Mouse (Mus musculus): Measurements from ENCODE around the gene Shisa8.

Gene Shisa8

GRCm38 (mm10) chr15:82223251-82223650 is 10.6 kb upstream of the Shisa8 start:
- DNase-seq (ENCODE audit: low spot score): no peak

DNA sequence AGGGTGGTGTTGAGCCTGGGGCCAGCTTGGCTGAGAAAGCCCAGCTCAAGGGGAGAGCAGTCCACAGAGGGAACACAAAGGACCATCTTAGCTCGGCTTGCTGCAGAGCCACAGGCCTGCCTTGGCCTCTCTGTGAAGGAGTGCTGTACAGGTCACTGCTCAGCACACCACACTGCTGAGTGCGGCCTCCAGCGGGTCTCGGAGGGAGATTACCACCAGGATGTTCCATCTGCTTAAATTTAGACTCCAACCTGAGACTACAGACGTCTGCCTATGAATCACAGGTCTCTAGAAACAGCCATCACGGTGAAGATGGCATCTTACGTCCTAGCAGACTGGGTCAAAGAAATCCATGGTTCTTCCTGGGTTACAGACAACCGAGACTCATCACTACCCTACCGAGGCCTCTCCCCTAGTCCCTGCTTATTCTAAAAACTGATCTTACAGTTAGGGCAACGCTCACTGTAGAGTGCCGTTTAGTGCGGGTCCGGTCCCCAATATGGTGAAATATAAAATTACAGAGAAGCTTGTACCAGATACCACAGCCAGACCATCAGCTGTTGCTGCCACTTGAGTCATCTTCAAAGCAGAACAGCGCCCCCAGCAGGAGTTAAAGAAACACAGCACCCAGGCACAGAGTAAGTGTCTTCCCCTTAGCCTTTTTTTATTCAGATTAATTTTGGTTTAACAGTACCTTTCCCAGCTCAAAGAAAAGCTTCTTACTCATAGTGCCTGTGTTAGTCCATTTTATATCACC is 8.7 kb upstream of the Shisa8 start:
- no peak for DNase-seq (ENCODE audit: low spot score)

GRCm38 (mm10) chr15:82220003-82220675 is 7.5 kb upstream of the Shisa8 start:
- DNase-seq (ENCODE audit: low spot score): no peak

GRCm38 (mm10) chr15:82218778-82219666 is 6.4 kb upstream of the Shisa8 start:
- DNase-seq (ENCODE audit: low spot score): no peak

DNA sequence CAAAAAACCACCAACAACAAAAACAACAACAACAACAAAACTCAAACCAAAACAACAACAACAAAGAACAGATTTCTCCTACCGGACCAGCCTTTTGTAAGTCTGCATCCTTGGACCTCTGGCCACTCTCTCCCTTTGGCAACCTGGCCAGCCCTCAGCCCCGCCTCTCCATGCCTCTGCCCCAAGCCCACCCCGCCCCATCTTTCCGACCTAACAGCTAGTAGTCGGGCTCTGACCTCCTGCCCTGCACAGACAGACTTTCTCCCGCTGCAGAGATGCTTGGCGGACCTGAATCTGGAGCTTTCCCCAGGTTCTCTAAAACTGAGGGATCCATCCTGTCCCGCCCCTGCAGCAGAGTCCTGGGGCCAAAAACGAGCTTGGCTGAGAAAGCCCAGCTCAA is 5.4 kb upstream of the Shisa8 start:
- DNase-seq (ENCODE audit: low spot score): no peak

DNA sequence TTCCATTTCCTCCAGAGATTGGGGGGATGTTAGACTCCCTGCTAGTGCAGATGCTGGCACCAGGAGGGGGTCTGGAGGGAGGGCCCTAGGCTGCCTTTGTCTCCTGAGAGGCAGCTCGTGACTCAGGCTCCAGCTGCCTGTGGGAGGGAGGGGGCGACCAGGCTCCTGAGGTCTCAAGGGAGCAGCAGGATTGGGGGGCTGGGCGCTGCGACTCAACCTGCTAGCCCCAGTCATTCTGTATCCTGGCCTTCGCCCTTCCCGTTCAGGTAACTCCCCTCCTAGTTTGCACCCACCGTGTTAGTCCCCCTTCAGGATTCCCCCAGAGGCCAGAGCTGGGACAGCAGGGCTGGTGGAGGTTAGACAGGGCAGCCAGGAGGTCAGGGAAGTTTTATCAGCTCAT is 4.4 kb upstream of the Shisa8 start:
- no peak for DNase-seq (ENCODE audit: low spot score)

DNA sequence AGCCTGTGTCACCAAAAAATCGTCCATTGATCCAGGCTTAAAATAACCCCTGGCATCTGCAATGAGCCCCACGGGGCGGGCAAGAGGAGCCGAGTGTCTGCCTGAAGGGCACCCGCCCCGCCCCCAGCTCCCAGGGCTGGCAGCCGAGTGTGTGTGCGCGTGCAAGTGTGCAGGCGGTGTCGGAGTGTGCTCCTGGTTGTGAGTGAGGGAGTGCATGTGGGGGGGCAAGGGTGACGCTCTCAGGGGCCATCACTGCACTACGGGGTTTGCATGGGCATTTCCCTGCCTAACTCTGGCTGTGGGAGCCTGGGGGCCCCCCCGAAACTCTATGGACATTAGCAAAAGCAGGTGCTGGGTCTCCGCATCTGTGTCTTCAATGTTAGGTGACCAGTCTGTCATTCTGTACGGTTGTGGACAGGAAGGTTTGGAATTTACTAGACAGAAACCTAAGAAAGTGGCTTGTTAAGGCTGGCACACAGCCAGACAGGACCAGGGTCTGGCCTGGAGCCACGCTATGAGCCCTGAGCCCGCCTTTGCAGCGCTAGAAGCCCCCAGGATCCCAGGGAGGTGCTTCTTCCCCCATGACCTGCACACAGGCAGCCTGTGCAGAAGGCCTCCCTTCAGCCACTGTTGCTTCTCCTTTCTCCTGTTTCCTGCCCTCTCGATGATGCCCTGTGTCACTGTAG is 3.7 kb upstream of the Shisa8 start:
- DNase-seq (ENCODE audit: low spot score): no peak

DNA sequence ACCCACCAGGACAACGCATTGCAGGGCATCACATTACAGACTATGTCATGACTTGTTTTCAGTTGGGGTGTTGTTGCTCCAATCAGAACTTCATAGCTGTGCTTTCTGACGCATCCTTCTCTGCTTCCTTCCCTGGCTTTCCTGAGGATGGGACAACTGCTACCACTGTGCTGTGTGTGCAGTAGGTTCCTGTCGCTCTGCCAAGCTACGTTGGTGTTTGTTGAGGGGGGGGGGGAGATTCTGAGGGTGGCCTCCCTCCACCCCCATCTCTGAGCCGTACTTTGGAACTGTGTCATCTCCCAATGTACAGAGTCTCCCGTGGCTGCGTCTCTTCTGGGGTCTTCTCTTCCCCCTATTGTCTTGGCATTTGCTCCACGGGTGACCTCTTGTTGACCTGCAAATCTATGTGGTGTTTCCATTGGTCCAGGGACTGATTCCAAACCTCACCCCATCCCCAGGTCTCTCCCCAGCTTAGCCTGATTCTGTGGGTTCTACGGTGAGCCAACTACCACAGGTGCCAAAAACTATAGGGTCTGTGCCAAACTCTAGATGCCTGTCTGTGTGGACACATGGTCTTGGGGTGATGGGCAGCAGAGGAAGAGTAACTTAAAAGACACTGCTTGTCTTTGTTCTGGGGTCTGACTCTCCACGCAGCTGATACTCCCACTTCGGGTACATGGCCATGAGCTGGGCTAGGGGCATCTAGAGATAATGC is 2.9 kb upstream of the Shisa8 start:
- DNase-seq (ENCODE audit: low spot score): no peak

GRCm38 (mm10) chr15:82213222-82213621 is 607 bp upstream of the Shisa8 start:
- no peak for DNase-seq (ENCODE audit: low spot score)

DNA sequence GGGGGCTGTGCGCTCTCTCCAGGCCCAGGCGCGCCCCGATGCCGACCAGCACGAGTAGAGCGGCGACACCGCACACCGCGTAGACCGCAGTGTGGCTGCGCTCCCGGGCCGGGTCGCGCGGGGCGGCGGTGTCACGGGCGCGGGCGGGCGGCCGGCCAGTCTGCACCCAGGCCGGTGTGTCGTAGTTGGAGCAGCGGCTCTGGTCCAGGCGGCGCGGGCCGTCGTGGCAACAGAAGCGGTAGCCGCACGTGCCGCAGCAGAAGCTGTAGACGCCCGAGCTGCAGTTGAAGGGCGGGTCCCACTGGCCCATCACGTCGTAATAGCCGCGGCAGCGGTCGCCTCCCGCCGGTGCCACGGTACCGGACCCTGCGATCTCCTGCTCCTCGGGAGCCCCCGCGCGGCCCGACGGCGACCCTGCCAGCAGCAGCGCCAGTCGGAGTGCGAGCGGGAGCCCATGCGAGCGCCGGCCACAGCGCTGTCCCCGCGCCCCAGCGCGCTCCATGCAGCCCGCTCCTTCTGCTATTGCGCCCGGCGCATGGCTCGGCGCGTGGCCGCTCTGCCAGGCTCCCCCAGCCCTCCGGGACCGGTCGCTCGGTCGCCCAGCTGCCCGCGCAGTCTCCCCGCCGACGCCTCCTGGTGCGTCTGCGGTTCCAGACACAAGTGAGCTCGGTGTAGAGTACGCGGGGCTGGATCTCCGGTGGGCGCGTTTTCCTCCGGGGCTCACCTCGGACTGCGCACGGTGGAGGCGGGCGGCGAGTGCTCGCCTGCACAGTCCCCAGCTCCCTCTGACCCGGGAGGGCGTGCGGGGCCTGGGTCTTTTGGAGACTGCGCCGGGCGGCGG is 484 bp downstream of the Shisa8 start:
- no peak for DNase-seq (ENCODE audit: low spot score)

DNA sequence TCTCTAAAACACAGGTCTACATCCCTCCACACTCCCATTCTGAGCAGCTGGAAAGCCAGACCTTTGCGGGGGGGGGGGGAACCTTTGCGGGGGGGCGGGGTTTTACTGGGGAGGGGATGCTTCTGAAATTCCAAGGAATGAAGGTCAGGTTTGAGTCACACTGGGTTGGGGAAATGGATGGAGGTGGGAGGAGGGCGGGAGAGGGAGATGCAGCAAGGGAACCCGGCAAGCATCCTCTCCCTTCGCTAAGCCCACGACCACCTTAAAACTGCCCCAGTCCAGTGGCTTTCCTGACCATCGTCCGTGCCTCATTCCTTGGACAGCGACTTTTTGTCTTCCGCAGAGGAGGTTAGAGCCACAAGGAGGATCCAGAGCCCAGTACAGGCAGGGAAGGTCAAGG is 1.3 kb downstream of the Shisa8 start:
- no peak for DNase-seq (ENCODE audit: low spot score)

DNA sequence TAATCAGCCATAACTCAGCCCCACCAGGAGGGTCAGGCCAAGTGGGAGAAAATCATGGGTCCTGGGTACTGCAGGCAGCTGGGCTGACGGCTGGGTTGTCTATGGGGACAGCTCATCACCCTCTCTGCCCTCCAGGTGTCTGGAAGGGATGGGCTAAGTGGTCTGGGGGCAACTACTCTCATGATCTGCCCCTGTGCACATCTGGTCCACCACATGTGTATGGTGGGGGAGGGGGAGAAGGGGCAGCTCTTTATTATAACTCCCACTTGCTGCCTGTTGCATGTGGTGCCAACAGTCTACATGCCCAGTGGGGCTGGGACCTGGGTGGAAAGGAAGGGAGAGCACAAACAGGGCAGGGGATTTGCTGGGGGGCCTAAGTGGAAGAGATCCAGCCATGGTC is 1.8 kb downstream of the Shisa8 start:
- DNase-seq (ENCODE audit: low spot score): no peak

GRCm38 (mm10) chr15:82209295-82210050 is 3.1 kb downstream of the Shisa8 start:
- DNase-seq (ENCODE audit: low spot score): no peak

DNA sequence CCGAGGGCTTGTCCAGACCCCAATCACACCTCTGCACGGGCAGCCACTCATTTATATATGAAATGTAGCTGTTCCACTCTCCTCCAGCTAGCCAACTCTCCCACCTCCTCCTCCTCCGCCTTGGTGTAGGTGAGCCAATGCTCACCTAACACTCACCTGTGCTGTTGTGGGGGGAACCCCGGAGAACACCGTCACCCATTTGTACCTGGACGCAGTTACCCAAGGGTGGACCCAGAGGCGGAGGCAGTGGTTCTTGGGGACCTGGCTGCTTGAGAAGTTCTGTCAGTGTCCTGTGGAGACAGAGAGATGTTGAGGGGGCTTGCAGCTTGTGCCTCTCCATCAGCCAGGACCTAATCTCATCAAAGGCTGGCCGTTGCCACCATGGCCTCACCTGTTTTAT is 4.3 kb downstream of the Shisa8 start:
- no peak for DNase-seq (ENCODE audit: low spot score)

- no peak for DNase-seq (ENCODE audit: low spot score)
Measured at GRCm38 (mm10) chr15:82207504-82208219, 5.0 kb downstream of the Shisa8 start.

GRCm38 (mm10) chr15:82207105-82207459 is 5.5 kb downstream of the Shisa8 start:
- no peak for DNase-seq (ENCODE audit: low spot score)

GRCm38 (mm10) chr15:82206365-82207104 is 6.1 kb downstream of the Shisa8 start:
- DNase-seq (ENCODE audit: low spot score): peak; percentile 30

DNA sequence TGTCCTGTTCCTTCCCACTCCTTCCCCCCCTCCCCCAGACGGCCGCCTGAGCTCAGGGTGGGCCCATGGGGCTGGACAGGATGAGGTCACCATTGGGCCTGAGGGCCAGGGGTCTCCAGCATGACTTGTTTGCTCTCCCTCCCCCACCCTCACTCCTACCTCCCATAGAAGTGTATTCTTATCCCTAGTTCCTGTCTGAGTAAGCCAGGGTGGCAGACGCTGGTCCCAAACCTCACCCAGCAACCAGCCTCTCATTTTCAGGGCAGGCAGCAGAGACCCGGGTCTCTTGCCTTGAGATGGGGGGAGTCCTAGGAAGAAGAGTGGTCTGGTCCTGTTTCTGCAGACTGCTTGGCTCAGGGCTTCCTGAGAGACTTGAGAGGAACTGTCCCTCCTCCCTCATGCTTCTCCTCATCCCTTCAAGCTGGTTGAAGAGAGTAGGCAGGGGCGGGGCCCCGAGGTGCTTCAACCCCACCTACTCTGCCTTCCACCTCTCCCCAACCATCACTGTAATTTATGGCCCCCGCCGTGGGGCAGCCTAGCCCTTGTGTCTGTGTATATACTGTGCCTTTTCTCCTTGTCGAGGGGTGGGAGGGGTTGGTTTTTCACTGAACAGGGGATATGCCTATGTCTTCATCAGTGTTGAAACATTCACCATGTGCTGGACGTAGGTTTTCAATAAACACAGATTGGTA is 7.8 kb downstream of the Shisa8 start:
- no peak for DNase-seq (ENCODE audit: low spot score)
